Mouse (Mus musculus): ENCODE results near the gene Rhag. TPM values are rescaled to one million over a fixed set of nuclear protein-coding genes. Genes with fewer than 3 reads are reported as not detected.

The Rhag gene
- total RNA-seq, 2 experiments from 2014 or later: not detected

DNA sequence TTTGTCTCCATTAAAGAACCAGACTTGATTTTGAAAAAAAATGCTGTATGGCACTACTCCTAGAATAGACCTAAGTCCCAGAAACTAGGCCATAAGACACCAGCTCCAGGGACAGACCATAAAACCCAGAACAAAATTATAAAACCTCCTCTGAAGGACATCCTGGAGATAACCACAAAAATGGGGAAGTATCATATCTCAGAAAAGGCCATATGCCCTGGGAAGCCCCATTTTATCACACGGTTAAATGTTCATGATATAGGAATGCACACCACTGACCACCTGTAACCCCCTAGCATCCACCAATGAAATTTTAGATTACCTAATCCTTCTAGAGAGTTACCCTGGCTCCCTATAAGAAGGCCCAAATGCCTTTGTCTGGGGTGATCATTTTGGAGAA lies 64.6 kb downstream of the Rhag start:
- DNase-seq: no peak

DNA sequence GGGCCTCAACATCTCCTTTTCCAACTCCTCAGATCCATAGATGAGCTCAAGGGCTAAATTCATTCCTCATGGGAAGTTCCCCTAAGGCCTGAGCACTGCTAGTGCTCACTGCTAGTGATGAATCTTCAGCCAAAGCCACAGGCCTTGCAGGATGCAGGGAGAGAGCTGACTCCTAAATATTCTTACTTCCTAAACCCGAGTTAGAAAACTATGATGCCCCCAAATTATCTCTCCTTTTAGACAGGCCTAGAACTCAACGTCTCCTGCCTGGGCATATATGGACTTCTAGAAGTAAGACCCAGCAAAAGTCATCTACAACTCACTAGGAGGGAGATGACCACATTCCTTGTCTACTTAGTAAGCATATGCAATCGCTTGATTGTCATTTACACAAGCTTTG lies 66.8 kb downstream of the Rhag start:
- DNase-seq: no peak

DNA sequence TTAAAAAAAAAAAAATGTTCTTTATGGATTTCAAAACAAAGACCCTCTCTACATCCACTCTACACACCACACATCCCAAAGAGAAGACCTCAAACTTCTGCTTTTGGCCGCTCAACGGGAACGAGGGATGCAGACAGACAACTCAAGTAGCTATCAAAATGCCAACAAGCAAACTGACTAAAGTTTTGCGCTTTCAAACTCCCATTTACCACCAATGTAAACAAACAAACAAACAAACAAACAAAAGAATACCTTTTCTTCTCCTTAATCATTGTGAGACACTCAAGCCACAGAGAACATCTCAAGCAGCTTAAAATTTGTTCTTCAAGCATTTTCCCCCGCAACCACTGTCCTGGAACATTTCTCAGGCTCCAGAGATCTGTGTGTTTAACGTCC lies 68.6 kb downstream of the Rhag start:
- no peak for DNase-seq

DNA sequence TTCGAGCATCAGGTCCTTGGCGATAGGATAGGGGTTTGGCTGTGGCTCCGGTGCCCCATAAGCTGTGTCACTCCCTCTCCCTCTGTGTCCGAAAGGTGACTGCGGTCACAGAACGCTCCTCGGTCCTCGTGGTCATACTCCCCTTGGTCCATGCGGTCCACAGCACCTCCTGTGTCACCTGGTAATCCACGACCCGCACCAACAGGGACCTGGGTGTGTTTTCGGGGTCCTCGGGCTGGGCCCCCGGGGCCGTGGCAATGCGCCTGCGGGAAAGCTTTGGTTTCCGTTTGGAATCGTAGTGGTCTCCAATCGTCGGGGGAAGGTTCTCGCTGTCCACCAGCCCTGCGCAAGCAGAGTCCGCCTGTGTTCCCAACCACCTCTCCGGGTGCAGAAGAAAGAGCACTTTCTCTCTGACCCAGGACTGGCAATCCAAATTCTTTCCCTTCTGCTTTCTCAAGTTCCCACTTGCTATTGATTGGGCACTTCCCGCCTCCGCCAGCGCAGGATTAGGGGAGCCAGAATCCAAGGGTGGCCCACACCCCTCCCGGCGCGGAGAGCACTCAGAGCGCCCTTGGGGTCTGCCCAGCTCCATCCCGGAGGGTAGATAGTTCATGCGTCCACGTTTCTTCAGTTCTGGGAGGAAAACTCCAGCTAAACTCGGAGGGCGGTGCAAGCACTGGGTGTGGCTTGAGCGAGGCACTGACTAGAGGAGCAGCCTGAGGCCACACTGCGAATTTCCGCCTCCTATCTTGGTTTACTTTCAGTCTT lies 69.2 kb downstream of the Rhag start, which contains the start of gene 9130008F23Rik:
Gene 9130008F23Rik (minus strand): TSS at position 636 of the 768 bp plus-strand sequence.
- DNase-seq: peak; percentile 38

DNA sequence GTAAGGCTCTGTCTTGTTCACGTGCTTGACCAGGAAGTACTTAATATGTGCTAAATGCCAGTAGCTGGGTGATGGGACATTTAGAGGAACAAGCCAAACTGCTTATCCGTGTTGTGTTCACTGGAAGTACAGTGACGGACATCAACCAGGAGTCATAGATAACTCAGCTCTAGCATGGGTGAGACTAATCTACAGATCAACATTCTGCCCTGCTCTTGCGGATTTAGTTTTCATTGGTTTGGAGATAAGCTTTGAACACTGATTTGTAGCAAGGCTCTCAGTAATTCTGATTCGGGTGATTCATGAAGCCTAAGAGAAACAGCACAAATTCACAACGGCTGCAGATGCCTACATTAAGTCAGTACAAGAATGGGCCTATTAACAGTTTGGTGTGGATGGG lies 71.2 kb downstream of the Rhag start:
- no peak for DNase-seq

DNA sequence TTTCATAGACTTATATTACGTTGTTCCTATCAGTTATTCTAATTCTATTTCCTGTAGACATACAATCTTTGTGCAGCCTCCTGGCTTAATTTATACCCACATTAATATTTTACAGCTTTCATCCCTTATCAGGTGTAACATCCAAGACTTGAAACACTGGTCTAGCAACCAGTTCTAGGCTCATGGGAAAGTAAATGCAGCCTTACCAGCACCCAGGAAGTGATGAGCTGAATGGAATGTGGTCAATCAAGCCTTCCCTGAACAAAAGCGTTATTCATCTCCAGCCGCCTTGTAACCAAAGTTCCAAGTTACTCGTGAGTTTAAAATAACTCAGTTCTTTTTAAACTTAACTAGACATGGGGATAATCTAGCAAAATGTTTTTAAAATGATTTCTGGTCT lies 74.2 kb downstream of the Rhag start:
- DNase-seq: no peak

DNA sequence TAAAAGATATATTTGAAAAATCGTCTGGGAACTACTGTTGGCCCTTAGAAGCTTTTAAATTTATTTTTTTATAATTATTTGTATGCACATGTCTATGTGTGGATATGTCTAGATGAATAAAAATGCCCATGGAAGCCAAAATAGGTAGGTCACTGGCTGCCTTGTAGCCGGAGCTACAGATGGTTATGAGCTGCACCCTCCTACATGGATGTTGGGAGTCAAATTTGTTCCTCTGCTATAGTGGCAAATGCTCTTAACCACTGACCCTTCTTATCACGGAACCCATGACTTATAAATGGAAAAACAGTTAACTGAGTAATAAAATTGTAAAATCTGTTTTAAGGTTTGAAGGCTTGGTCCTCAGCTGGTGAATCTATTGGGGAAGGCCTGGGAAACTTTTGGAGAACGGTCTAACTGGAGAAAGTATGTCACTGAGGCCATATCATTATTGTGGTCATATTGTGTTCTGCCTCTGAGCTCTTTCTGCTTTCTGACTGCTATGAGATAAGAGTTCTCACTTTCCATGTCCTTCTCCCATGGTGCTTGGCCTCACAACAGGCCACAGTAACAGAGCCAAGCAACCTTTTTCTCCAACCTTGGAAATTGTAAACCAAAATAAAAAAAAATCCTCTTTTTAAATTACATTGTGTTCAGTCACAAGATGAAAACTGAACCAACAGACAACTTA lies 77.1 kb downstream of the Rhag start:
- no peak for DNase-seq

Other genes starting within 250 kb of the Rhag start
- not detected for gene Esp6, start 249.6 kb upstream of the Rhag start, total RNA-seq (2021)
- not detected for gene Esp4, start 212.5 kb upstream of the Rhag start, total RNA-seq (2021)
- not detected for gene Esp3, start 179.1 kb upstream of the Rhag start, total RNA-seq (2021)
- gene Esp1, start 84.0 kb upstream of the Rhag start, total RNA-seq (2021): not detected
- gene Crisp2, start 4.1 kb upstream of the Rhag start, total RNA-seq (2021): not detected
- under 1 TPM; 0.20 to 0.48 TPM for gene 9130008F23Rik, start 69.4 kb downstream of the Rhag start, total RNA-seq (2021)
- not detected for gene Glyatl3, start 103.2 kb downstream of the Rhag start, total RNA-seq (2021)
- 10 to 100 TPM; 63.3 to 68.0 TPM for gene Mut, start 123.6 kb downstream of the Rhag start, total RNA-seq (2021)
- gene Cenpq, start 123.9 kb downstream of the Rhag start, total RNA-seq (2021): 1 to 10 TPM; 2.9 to 3.4 TPM